Mouse (Mus musculus) forebrain, embryonic 13.5 days (tissue): ENCODE results near the gene Dtymk. TPM values are rescaled to one million over a fixed set of nuclear protein-coding genes. Genes with fewer than 3 reads are reported as not detected.
"Not testable (repeated sequence)": the region's sequence is repeated elsewhere in the genome, so short reads cannot be mapped to it uniquely, and the experiment has no call there.

Source experiments
- ATAC-seq: fragments of 200-750 bp; cut with Nextera tagmentation; 2 replicates; pipeline ENCODE4 v1.8.0; 2017
- H3K27ac ChIP-seq: fragments of 300-500 bp; sonication (generic); 2 replicates; pipeline ENCODE4 v1.5.1; 2015; ENCODE audit warnings: inconsistent platforms, mild to moderate bottlenecking, moderate library complexity
- H3K27me3 ChIP-seq: fragments of 300-500 bp; sonication (generic); 2 replicates; pipeline ENCODE4 v1.6.1; 2015; ENCODE audit warnings: mild to moderate bottlenecking, inconsistent platforms
- H3K36me3 ChIP-seq: fragments of 300-500 bp; sonication (generic); 2 replicates; pipeline ENCODE4 v1.6.1; 2015; ENCODE audit warnings: mild to moderate bottlenecking, inconsistent platforms; ENCODE audit not compliant: poor library complexity, severe bottlenecking
- H3K4me1 ChIP-seq: fragments of 300-500 bp; sonication (generic); 2 replicates; pipeline ENCODE4 v1.6.1; 2015; ENCODE audit warnings: inconsistent platforms
- H3K4me2 ChIP-seq: fragments of 300-500 bp; sonication (generic); 2 replicates; pipeline ENCODE4 v1.6.1; 2015; ENCODE audit warnings: inconsistent platforms, mild to moderate bottlenecking, moderate library complexity
- H3K4me3 ChIP-seq: fragments of 300-500 bp; sonication (generic); 2 replicates; pipeline ENCODE4 v1.5.1; 2015; ENCODE audit warnings: mild to moderate bottlenecking, inconsistent platforms
- H3K9ac ChIP-seq: fragments of 300-500 bp; sonication (generic); 2 replicates; pipeline ENCODE4 v1.6.1; 2015; ENCODE audit warnings: mild to moderate bottlenecking, inconsistent platforms
- H3K9me3 ChIP-seq: fragments of 300-500 bp; sonication (generic); replicated peaks from 2 replicates; pipeline ENCODE4 v1.6.1; 2016; ENCODE audit warnings: inconsistent platforms
- WGBS: fragments of 180-500 bp; shearing (Covaris S2); methylation state at CpG from one replicate; pipeline ENCODE4 v1.1.7; 2015; 5-methylcytosine and 5-hydroxymethylcytosine counted together
- polyA plus RNA-seq: library from polyadenylated mRNA; unstranded; fragments of >200 nt; fragmentation: Nextera tagmentation; extraction: Ambion mirVana; gene quantifications from 2 replicates; pipeline ENCODE4 v1.2.1, GENCODE M21; 2015

Dtymk gene
- polyA plus RNA-seq, 1 experiment from 2014 or later: 245 TPM

DNA sequence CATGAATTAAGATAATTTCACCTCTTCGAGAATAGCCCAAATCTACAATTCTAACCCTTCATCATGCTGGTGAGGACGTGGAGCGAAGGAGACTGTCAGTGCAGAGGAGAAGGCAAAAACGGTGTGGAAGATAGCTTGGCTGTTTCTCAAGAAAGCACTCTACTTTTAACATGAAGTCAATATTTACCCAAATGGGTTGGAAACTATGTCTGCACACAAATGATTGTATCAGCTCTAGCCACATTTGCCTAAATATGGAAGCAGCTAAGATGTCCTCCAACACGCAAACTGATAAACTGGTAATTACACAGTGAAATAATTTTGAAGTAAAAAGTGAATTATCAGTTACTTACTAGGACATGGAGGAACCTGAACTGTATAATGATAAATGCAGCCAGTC lies 1.0 kb upstream of the Dtymk start:
- Histone ChIP-seq H3K4me1 (peaks cover 40% of the 10 kb centered on the region), H3K9ac (no peak overlapping the region), H3K36me3 (peaks cover 47% of the 10 kb centered on the region), H3K4me3 (peak overlapping the region; percentile 76; the same call in 1 of the 2 replicates), H3K27ac (peak overlapping the region; percentile 97; the same call in 1 of the 2 replicates), H3K27me3 (no peaks in the 10 kb centered on the region), H3K9me3 (no peaks in the 10 kb centered on the region), H3K4me2 (peak overlapping the region; percentile 65)
- ATAC-seq: no peak
- WGBS: 88% methylated on average over 5 of the region's 5 CpGs

DNA sequence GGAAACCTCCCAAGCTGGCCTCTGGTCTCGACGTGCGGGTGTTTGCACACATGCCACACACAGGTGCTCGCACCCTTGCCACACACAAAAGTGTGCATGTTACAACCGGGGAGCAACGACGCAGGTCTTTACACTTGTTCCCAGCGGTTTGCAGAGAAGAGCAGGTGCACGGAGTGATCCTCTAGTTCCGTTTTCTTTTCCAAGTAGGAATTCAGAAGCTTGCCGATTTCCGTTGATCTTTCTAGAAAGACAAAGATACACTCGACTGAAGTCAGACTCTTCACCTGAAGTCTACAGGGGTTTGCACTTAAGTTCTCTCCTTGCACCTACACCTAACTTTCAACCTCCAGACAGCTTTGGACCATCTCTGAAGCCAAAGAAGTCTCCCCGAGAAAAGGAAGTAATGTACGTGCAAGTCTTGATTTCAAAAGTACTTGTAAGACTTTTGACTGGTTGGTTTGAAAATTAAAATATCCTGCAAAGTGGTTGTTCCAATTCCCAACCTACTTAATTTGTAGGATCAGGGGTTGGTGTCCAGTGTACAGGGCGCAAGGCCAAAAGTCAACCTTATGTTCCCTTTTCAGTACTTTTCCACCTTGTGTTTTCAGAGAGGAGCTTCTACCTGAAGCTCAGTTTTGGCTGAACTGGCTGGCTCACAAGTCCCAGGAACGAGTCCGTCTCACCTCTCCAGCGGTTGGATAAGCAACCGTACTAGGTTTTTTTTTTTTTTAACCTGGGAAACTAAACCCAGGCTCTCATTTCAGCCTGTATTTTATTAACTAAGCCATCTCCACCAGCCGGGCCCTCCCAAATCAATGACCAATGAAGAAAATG lies 847 bp downstream of the Dtymk start:
- Histone ChIP-seq H3K36me3 (peaks cover 49% of the 10 kb centered on the region), H3K4me3 (peak overlapping the region; percentile 77), H3K9me3 (no peaks in the 10 kb centered on the region), H3K4me2 (peak overlapping the region; percentile 65), H3K9ac (peak overlapping the region; percentile 78), H3K27ac (no peak overlapping the region), H3K27me3 (no peaks in the 10 kb centered on the region), H3K4me1 (peaks cover 45% of the 10 kb centered on the region)
- 78% methylated on average over 21 of the region's 21 CpGs for WGBS
- ATAC-seq: no peak

DNA sequence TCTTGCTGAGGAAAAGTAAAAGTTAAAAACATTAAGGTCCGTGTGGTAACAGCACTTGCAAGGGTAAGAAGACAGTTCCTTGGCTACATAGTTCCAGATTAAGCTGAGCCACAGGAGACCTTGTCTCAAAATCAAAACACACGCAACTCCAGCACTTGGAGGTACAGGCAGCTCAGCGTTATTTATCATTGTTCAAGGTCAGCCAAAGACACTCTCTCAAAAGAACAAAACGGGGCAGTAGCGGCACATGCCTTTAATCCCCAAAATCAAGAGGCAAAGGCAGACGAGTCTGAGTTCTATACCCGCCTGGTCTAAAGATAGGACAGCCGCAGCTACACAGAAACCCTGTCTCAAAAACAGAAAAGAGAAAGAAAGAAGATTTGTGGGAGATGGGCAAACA lies 5.8 kb downstream of the Dtymk start:
- 81% methylated on average over 8 of the region's 8 CpGs for WGBS
- H3K4me1 ChIP-seq: peaks cover 11% of the 10 kb centered on the region
- H3K4me3 ChIP-seq: no peak overlapping the region
- no peak overlapping the region for H3K27ac ChIP-seq
- H3K27me3 ChIP-seq: no peaks in the 10 kb centered on the region
- peaks cover 94% of the 10 kb centered on the region for H3K36me3 ChIP-seq
- ATAC-seq: no peak
- H3K4me2 ChIP-seq: no peak overlapping the region
- H3K9me3 ChIP-seq: no peaks in the 10 kb centered on the region
- H3K9ac ChIP-seq: no peak overlapping the region

DNA sequence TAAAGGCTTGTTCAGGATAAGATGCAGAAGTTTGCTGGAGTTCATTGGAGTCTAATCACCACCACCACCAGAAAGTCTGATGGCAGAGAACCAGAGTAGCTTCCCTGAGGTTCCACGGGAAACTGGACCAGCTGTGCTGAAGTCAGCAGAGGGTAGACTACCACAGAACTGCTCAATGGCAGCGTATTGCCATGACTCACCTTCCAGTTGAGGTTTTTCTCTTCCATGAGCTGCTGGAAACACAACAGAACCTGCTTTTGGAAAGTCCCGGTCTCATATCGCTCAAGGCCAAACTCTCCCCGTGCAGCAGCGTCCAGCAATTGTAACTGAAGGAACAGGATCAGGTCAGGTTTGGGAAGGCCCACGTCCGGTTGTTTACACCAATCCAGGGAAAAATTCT lies 7.2 kb downstream of the Dtymk start:
- no peak overlapping the region for H3K27ac ChIP-seq
- no peak overlapping the region for H3K4me2 ChIP-seq
- no peak for ATAC-seq
- no peaks in the 10 kb centered on the region for H3K9me3 ChIP-seq
- H3K9ac ChIP-seq: no peak overlapping the region
- 0 out of 2 replicates have a peak, but pooled peaks cover 7% of the 10 kb centered on the region for H3K4me1 ChIP-seq
- H3K36me3 ChIP-seq: peaks cover 96% of the 10 kb centered on the region
- no peaks in the 10 kb centered on the region for H3K27me3 ChIP-seq
- no peak overlapping the region for H3K4me3 ChIP-seq
- 94% methylated on average over 8 of the region's 8 CpGs for WGBS

DNA sequence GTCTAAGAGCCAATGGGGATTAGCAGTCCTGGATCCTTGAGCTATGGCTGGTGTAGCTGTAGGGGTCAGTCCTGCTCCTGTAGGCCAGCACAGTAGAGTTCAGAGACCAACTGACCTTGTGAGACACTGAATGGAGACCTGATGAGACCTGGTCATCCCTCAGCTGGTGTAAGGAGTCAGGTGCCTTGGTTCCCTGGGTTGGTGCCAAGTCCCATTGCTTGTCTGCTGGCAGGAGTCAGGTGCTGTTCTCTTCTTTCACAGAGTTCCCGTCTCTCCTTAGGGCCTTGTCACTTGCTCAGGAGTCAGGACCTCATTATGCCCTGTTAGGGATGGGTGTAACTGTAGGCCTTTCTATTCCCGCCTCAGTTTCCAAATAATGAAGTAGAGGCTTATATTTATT lies 14.8 kb downstream of the Dtymk start:
- Histone ChIP-seq H3K4me1 (no peaks in the 10 kb centered on the region), H3K4me3 (no peak overlapping the region), H3K27ac (no peak overlapping the region), H3K4me2 (no peak overlapping the region), H3K9ac (no peak overlapping the region), H3K36me3 (peaks cover 98% of the 10 kb centered on the region), H3K27me3 (no peaks in the 10 kb centered on the region), H3K9me3 (no peaks in the 10 kb centered on the region)
- 83% methylated on average over 2 of the region's 2 CpGs for WGBS
- no peak for ATAC-seq

DNA sequence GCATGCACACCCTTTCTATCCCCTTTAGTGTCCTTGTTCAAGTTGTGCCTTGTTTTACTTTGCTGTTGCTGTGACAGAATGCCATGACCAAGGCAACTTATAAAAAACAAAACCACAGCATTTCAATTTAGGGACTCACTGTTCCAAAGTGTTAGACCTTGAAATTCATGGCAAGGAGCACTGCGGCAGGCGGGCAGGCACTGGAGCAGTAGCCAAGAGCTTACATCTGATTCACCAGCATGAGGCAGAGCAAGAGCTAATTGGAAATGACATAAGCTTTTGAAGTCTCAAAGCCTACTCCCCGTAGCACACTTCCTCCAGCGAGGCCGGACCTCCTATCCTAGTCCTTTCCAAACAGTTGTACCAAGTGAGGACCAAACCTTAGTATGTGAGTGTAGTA lies 25.0 kb downstream of the Dtymk start:
- Histone ChIP-seq H3K9ac (no peak overlapping the region), H3K9me3 (no peaks in the 10 kb centered on the region), H3K4me3 (no peak overlapping the region), H3K36me3 (peaks cover 82% of the 10 kb centered on the region), H3K4me2 (no peak overlapping the region), H3K4me1 (no peaks in the 10 kb centered on the region), H3K27me3 (no peaks in the 10 kb centered on the region), H3K27ac (no peak overlapping the region)
- WGBS: 91% methylated on average over 5 of the region's 5 CpGs
- ATAC-seq: no peak

DNA sequence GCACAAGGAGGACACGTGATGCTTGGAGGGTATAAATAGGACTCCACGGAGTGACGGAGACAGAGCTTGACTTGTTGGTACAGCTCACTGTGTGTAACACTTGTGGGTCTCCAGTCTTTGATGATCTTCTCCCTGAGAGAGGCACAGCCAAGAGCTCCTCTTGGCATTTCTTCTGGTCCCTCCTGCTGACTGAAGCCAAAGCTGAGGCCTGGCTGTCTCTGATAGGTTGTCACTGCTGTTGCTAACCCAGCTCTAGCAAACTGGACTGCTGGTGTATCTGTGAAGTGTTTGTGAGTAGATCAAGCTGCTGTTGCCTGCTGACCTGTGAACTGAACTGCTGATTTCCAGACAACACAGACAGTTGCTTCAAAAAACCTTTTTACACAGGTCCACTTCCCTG lies 31.8 kb downstream of the Dtymk start:
- Histone ChIP-seq H3K27me3 (no peaks in the 10 kb centered on the region), H3K27ac (no peak overlapping the region), H3K9me3 (no peaks in the 10 kb centered on the region), H3K36me3 (peaks cover 50% of the 10 kb centered on the region), H3K4me3 (no peak overlapping the region), H3K9ac (no peak overlapping the region), H3K4me1 (no peaks in the 10 kb centered on the region), H3K4me2 (no peak overlapping the region)
- 96% methylated on average over 3 of the region's 3 CpGs for WGBS
- no peak for ATAC-seq

DNA sequence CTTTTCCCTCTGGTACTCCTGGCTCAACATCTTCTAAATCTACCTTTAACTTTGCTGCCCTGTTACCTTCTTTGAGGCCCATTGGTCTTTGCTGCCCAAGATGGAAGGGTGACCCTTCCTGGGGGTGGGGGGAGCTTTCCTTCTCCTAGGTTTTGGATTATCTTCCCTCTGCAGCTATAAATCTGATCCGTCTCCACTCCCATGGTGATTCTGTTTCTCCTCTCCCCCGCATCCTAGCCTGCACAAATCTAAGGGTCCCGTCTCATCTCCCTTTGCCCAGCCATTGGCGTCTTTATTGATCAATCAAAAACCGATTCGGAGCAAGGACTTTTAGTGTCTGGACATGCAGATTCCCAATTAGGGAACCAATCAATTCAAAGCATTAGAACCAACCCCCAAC lies 34.1 kb downstream of the Dtymk start:
- 97% methylated on average over 6 of the region's 6 CpGs for WGBS
- Histone ChIP-seq H3K9ac (no peak overlapping the region), H3K4me1 (no peaks in the 10 kb centered on the region), H3K9me3 (no peaks in the 10 kb centered on the region), H3K4me3 (no peak overlapping the region), H3K36me3 (peaks cover 30% of the 10 kb centered on the region), H3K27me3 (no peaks in the 10 kb centered on the region), H3K27ac (no peak overlapping the region), H3K4me2 (no peak overlapping the region)
- no peak for ATAC-seq

DNA sequence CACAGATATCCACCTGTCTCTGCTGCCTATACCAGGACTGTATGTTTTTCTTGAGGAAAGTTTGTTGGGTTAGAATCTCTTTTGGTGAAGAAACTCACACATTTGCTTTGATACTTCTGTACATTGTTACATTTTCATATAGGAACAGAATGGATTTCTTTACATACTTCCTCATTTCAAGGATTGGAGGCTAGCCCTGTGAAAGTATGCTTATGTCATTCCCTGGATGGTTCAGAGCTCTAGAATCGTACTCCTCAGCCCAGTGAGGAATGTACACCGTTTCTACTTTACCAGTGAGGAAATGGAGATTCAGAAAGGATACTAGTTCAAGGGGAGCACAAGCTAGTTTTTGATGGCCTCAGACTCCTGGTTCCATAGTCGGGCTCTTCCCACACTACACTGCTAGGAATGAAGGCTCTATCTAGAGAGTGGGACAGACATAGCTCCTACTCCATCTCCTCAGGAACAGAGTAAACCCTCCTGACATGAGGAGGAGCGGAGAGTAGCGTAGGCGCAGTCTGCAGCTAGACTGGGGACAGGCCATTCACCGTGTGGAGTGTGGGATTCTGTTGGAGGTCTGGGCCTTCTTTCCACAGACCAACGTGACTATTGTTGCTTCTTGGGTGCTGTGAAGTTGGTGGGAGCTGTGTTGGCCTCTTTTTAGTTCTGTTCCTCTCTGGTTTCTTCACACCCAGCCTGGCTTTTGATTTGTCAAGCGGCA lies 36.7 kb downstream of the Dtymk start:
- no peak overlapping the region for H3K4me2 ChIP-seq
- ATAC-seq: no peak
- H3K4me1 ChIP-seq: no peaks in the 10 kb centered on the region
- no peaks in the 10 kb centered on the region for H3K9me3 ChIP-seq
- no peak overlapping the region for H3K9ac ChIP-seq
- 96% methylated on average over 9 of the region's 9 CpGs for WGBS
- no peaks in the 10 kb centered on the region for H3K27me3 ChIP-seq
- no peak overlapping the region for H3K4me3 ChIP-seq
- H3K36me3 ChIP-seq: peaks cover 19% of the 10 kb centered on the region
- no peak overlapping the region for H3K27ac ChIP-seq

DNA sequence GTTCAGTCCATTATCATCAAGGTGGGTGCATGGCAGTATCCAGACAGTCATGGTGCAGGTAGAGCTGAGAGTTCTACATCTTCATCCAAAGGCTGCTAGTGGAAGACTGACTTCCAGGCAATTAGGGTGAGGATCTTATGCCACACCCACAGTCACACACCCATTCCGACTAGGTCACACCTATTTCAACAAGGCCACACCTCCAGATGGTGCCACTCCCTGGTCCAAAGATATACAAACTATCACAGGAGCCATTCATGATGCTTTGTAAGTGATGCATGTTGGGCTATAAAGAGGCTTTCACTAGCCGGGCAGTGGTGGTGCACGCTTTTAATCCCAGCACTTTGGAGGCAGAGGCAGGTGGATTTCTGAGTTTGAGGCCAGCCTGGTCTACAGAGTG lies 38.2 kb downstream of the Dtymk start:
- not testable (repeated sequence) for H3K9me3 ChIP-seq, H3K27me3 ChIP-seq, H3K9ac ChIP-seq, H3K4me1 ChIP-seq, H3K36me3 ChIP-seq, H3K27ac ChIP-seq, ATAC-seq, H3K4me3 ChIP-seq, H3K4me2 ChIP-seq
- 89% methylated on average over 3 of the region's 3 CpGs for WGBS

DNA sequence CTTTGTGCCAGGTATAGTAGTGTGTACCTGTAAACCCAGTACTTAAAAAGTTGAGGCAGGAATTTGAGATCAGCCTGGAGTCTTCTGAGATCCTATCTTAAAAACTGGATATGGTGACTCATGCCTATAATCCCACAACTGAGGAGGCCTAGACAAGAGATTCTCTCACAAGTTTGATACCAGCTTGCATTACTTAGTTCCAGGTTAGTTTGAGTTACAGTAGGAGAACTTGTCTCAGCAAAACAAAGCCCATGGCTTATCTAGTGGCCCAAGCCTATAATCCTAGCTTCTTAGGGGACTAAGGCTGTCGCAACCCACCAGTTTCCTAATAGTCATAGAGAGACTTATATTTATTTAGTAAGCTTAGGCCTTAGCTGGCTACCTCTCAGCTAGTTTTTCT lies 41.7 kb downstream of the Dtymk start:
- no peak overlapping the region for H3K4me2 ChIP-seq
- WGBS: 100% methylated on average over 1 of the region's 1 CpGs
- no peaks in the 10 kb centered on the region for H3K36me3 ChIP-seq
- no peaks in the 10 kb centered on the region for H3K27me3 ChIP-seq
- H3K4me3 ChIP-seq: no peak overlapping the region
- no peak overlapping the region for H3K9ac ChIP-seq
- peaks cover 27% of the 10 kb centered on the region for H3K4me1 ChIP-seq
- no peak for ATAC-seq
- H3K9me3 ChIP-seq: no peaks in the 10 kb centered on the region
- H3K27ac ChIP-seq: no peak overlapping the region

DNA sequence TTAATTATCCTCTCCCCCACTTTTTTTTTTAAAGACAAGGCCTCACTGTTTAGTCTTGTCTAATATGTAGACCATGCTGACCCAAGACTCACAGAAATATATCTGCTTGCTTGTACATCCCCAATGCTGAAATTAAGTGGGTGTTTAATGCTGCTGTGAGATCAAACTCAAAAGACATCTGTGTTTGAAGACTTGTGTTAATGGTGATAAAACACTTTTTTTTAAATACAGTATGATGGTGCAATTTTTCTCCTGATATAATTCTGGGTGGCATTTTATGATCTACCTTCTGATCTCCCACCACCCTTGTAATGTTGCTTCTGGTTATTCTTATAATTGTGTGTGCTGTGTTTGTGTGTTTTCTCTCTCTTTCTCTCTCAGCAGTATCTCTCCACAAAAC lies 45.6 kb downstream of the Dtymk start:
- Histone ChIP-seq H3K4me1 (peaks cover 39% of the 10 kb centered on the region), H3K9ac (0 out of 2 replicates have a peak overlapping the region, but pooled peaks have one; percentile 90), H3K4me2 (peak overlapping the region; percentile 72), H3K36me3 (no peaks in the 10 kb centered on the region), H3K9me3 (no peaks in the 10 kb centered on the region), H3K27ac (no peak overlapping the region), H3K4me3 (peak overlapping the region; percentile 95; the same call in 1 of the 2 replicates), H3K27me3 (no peaks in the 10 kb centered on the region)
- no peak for ATAC-seq
